Mouse (Mus musculus): ENCODE measurements around the gene Cfap97d1.

Gene Cfap97d1

DNA sequence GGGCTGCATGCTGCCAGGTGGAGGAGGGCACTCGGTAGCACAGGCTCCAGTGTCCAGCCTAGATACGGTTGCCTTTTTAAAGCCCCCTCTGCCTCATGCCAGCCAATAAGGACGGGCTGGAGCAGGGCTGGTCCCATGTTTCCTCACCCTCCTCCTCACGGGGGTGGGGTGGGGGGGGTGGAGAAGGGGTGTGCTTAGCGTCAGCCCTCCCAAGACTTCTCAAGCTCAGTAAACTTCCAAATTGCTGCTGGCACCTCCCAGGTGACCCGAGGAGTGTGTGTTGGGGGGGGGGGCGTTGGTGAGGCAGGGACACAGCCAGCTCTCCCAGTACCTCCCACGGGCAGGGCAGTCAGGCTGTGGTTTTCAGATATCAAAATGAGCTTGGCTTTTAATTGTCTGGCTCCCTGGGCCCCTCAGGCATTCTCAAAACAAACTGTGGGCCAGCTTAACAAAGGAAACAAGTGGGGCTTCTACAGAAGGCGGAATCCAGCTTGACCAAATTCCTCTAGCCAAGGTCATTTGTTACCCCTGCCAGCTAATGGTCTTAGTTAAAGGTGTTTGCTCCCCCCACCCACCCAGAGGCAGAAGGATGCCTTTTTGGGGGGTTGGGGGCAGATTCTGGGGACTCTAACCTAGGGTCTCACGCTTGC is 17.0 kb upstream of the Cfap97d1 start, which contains the start of gene Sost:
TSS of gene Sost (minus strand) at position 51 of the 650 bp plus-strand sequence.
- no peak for TF ChIP-seq GATA4 (IDR thresholded peaks at IDR 0.05; ENCODE audit: insufficient replicate concordance, low read length)

DNA sequence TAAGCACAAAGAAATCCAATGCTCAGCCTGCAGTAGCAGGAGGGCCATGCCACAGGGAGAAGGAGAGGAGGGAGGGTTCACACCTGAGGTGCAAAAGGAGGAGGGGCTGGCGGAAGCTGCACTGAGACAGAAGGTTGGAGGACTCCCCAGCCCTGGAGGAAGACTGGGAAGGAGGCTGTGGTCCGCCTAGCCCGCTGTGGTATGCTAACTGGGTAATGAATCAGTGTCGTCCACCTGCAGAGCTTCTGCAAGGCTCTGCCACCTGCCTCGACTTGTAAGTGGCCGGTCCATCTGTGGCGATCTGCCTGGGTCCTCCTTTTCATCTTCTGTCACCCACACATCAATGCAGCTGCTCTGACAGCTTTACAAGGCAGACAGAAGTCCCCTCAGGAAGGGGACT is 15.8 kb upstream of the Cfap97d1 start:
- no peak for TF ChIP-seq GATA4 (IDR thresholded peaks at IDR 0.05; ENCODE audit: insufficient replicate concordance, low read length)

DNA sequence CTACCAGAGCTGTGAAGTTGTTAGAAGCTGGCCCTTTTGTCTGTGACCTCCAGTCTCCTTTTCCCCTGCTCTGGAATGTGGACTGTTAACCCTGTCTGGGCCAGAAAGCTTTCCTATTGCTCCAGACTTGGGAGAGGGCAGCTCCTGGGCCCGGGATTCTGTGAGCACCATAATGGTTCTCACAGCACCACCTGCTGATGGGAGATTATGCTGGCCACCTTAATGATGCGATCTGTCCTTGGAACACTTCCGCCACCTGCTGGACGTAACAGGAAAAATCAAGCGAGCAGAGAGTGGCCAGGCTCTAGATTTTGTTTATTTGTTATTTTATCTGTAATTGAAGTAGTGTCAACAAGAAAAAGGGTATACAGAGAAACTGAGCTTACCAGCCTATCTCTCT is 15.3 kb upstream of the Cfap97d1 start:
- TF ChIP-seq GATA4 (IDR thresholded peaks at IDR 0.05; ENCODE audit: insufficient replicate concordance, low read length), result no peak

DNA sequence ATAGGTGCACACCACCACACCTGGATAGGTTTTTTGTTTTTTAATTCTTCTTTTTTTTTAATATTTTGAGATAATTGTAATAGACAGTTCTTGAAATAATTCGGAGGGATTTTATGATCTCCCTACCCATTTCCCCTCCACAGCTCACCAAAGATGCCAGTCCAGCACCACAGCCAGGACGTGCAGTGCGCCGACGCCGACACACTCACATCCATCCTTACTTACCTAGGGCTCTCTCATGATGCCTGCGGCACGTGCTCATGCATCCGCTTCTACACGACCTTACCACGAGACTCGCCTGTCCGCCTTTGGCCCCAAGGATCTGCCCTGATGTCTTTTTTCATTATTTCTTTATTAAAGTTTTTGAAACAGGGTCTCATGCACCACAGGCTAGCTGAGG is 14.2 kb upstream of the Cfap97d1 start:
- TF ChIP-seq GATA4 (IDR thresholded peaks at IDR 0.05; ENCODE audit: insufficient replicate concordance, low read length), result no peak

DNA sequence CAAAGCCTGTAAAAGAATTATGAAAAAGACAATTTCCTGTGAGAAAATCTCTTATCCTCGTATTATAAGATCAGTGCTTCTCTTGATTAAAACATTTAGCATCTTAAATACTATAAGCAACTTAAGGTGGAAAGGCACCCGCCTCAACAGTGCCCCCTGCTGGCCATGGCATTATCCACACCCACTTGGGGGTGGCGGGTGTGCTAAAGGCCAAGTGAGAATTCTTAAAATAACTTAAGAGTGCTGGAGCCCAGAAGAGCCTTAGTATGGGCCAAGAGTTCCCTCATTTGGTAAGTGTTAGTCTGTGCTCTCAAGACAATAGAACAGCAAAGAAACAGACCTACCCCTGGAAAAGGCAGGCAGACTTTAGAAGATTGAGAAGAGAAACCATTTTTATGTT is 12.7 kb upstream of the Cfap97d1 start:
- no peak for TF ChIP-seq GATA4 (IDR thresholded peaks at IDR 0.05; ENCODE audit: insufficient replicate concordance, low read length)

DNA sequence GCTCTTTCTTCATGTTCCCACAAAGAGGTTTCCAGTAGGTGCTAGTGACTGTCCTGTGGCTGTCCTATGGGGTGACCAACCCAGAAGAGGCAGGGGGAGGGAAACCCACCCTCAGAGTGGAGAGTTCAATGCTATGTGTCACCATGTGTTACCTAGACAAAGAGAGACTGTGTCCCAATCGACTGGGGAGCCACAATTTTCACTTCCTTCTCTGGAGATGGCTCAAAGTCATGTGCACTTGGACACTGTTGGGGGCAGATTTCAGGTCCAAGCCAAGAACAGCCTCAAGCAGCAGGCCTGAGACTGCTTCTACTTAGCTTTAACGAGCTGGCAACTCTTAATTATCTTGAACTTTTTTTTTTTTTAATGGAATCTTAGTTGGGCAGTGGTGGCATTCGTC is 12.0 kb upstream of the Cfap97d1 start:
- no peak for TF ChIP-seq GATA4 (IDR thresholded peaks at IDR 0.05; ENCODE audit: insufficient replicate concordance, low read length)

DNA sequence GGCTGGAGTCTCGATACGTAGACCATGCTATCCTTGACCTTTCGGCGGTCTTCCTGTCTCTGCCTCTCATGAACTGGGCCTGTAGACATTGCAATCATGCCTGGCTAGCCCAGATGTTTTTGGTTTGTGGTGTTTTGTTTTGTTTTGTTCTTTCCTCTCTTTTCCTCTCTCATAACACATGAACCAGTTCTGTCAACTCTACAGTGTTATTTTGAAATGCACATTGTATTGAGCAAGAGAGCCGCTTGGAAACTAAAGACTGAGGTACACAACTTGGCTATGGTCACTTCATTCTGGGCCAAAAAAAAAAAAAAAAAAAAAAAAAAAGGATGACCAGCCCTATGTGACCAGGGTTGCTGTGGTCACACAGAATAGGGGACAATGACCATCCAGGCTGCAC is 11.4 kb upstream of the Cfap97d1 start:
- TF ChIP-seq GATA4 (IDR thresholded peaks at IDR 0.05; ENCODE audit: insufficient replicate concordance, low read length), result no peak

DNA sequence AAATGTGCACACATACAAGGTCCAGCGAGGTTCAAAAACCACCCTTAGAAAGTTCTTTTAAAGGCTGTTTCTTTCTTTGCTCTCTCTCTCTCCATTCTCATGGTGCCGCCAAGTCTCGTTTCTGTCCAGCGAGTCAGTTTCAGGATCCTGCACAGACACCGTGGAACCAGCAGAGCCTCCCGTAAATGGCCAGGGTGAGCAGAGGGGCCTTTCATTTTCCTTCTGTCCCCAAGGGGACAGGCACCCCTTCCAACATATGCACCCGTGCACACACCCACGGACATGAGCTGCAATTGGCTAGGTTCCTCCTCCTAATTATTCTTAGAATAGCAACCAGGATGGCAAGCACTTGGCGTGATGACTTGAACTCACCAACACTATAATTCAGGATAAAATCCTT is 10.6 kb upstream of the Cfap97d1 start:
- no peak for TF ChIP-seq GATA4 (IDR thresholded peaks at IDR 0.05; ENCODE audit: insufficient replicate concordance, low read length)

DNA sequence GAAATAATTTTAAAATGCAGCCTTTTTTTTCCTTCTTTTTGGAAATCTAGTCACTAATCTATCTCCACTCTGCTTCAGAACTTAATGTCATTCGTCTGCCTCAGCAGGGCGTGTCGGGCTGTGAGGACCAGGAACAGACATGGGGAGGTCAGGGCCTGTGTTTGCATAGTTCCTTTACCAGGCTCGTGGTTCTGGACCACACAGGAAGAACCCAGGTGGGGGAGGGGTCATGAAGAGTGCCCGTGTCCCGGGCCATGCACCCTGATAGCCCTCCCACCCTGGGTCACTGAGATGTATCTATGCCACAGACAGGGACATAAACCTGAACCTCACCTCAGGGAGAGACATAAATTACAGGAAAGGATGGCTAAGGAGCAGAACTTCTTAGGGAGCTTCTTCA is 9.9 kb upstream of the Cfap97d1 start:
- TF ChIP-seq GATA4 (IDR thresholded peaks at IDR 0.05; ENCODE audit: insufficient replicate concordance, low read length), result no peak

DNA sequence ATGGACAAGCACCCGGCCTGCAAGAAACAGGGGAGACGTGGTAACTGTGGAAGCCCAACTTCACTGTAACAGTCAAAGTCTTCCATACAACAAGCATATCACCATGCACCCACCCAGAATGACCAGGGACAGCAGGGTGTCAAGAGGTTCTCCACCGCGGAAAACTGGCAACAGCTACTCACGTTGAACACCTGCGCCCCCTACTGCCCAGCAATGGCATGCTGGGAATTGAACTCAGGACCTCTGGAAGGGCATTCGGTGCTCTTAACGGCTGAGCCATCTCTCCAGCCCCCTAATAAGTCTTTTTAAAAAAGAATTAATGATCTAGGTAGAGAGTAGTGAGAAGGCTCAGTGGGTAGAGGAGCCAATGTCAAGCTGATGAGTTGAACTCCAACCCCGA is 9.2 kb upstream of the Cfap97d1 start:
- no peak for TF ChIP-seq GATA4 (IDR thresholded peaks at IDR 0.05; ENCODE audit: insufficient replicate concordance, low read length)

DNA sequence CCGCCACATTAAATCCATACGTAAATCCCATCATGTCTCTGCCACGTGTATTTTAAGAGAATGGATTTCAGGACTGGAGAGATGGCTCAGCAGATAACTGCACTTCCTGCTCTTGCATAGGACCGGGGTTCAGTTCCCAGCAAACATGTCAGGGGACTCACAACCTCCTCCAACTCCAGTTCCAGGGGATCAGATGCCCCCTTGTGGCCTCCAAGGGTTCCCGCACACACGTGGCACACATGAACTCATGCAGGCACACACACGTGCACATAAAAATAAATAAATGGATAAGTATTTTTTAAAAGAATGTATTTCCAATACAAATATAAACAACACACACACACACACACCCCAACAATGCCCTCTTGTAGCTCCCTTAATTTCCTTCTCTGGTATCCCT is 7.1 kb upstream of the Cfap97d1 start:
- no peak for TF ChIP-seq GATA4 (IDR thresholded peaks at IDR 0.05; ENCODE audit: insufficient replicate concordance, low read length)

DNA sequence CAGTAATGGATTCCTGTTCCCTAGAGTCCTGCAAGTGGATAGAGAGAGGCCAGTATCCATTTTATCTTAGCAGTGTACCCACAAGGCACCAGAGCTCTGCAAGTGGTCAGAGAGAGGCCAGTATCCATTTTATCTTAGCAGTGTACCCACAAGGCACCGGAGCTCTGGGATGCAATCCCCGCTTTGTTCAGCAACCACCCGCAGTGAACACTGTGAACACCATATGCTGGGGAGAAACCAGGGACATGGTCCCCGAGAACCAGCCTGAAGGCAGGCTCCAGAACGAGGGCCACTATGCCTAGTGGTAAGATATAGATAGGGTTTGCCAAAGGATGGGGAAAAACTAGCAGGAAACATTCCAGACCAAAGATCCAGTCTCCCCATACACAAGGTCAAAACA is 4.9 kb upstream of the Cfap97d1 start:
- TF ChIP-seq GATA4 (IDR thresholded peaks at IDR 0.05; ENCODE audit: insufficient replicate concordance, low read length), result no peak

DNA sequence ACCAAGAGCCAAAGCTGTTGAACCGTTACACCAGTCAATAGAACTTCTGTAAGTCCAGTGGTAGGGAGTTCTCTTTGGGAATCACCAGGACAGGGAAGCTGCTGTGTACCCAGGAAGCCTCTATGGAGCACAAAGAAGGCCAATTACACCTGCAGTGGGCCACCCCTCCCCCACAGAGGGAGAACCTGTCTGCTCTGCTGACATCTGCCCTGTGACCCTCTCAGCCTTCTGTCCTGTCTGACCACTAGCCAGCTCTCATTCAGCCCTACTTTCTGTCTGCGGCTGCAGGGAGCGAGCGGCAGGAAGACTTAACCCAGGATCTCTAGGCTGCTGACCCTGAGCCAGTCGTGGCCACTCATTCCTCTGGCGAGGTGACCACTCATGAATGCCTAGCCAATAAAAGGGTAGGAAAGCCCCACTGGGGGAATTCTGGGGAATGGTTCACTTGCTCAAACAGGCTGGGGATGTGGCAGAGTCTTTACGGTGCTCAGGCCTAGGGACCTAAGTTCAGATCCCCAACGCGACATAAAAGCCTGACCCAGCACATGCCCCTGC is 3.4 kb upstream of the Cfap97d1 start:
- TF ChIP-seq GATA4 (IDR thresholded peaks at IDR 0.05; ENCODE audit: insufficient replicate concordance, low read length), result no peak

DNA sequence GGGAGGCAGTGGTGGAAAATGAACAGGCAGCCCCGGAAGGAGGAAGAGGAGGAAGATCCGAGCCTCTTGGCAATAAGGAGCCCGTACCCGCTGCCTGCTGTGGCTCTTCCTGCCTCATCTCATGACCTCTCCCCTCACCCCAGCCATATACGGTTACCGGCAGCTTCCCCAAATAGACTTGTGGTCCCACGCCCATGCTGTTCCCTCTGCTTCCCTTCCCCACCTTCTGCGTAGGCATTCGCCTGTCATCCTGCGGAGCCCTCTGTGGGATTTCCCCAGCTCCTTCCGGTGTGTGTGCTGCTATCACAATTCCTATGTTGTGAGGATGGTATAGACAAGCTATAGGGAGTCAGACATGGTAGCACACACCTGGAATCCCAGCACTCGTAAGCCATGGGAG is 2.2 kb upstream of the Cfap97d1 start:
- no peak for TF ChIP-seq GATA4 (IDR thresholded peaks at IDR 0.05; ENCODE audit: insufficient replicate concordance, low read length)

DNA sequence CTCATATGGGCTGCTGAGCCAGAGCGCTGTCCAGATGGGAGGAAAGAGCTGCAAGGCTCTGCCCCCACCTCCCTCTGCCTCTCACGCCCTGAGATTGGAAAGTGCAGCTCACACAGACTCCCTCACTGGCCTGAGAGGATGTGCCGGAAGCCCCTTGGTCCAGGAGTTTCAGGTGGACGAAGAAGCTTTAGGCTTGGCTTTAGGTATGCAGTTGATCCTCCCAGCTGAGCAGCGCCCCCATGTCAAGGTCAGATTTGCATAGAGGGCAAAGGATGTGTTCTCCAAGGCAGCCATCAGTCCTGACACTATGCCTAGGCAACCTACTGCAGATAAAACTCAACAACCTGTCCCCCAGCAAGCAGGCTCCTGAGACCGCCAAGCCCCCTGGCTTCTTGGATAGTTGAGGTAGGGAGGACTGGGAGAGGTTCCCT is 1.1 kb upstream of the Cfap97d1 start:
- TF ChIP-seq GATA4 (IDR thresholded peaks at IDR 0.05; ENCODE audit: insufficient replicate concordance, low read length), result 0 out of 2 replicates have a peak, but pooled peaks have one; percentile 19

DNA sequence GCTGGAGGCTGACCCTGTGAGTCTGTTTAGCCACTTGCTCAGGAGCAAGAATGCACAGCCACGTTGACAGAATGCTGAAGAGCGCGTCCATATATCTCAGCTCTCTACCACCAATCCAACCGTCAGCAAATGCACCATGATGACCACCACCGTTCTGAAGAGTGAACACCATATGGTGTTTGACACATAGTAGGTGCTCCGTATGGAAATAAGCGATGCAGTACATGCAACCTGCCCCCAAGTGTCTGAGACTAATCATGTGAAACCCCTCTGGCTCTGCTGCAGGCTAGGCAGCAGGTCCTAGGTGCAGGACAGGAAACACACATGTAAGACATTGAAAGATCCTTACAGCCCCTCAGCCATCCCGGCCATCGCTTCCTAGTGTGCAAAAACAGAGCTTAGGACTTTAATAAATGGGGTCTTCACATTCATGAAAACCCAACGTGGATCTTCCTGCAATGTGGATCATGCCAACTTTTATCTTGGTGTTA is 603 bp upstream of the Cfap97d1 start:
- TF ChIP-seq GATA4 (IDR thresholded peaks at IDR 0.05; ENCODE audit: insufficient replicate concordance, low read length), result no peak

DNA sequence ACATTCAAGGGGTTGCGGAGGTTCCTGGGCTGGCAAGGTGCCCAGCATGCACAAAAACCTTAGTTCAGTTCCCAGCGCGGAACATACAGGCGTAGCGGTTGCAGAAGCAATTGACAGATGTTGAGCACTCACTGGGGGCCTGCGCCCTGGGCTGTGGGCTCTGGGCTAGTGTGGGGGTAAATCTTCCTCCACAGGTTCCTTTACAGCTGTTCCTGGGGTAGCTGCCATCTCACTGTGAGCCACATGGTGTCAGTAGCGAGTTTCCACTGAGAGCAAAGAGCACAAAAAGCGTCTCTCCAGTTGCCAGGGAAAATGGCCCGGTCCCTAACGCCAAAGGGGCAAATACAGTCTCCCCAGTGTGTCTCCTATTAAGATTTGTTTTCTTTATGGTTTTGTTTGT is 1.9 kb downstream of the Cfap97d1 start:
- no peak for TF ChIP-seq GATA4 (IDR thresholded peaks at IDR 0.05; ENCODE audit: insufficient replicate concordance, low read length)
